Mouse (Mus musculus) activated CD4-positive, CD25-positive, alpha-beta regulatory T cell (primary cell): ENCODE data around the gene Gm9964. TPM values are rescaled to one million over a fixed set of nuclear protein-coding genes. Genes with fewer than 3 reads are reported as not detected.

Source experiments
- polyA plus RNA-seq, 2 experiments: library from polyadenylated mRNA; unstranded; fragments of 100-300 nt; shearing (Covaris generic); gene quantifications; one replicate each; pipeline ENCODE4 v1.2.1; 2017

The Gm9964 gene
- under 1 TPM in 1 of 2 experiments, not detected in 1; 0.25 TPM for polyA plus RNA-seq

GRCm38 (mm10) chr11:79296856-79297491 is at the start of gene Gm9964:
Gene Gm9964, minus strand, starts transcription at chr11:79296906.

GRCm38 (mm10) chr11:79339234-79339807 is 42.6 kb upstream of the Gm9964 start, which contains the start of gene Nf1:
Gene Nf1, plus strand, starts transcription at chr11:79339693.

GRCm38 (mm10) chr11:79254391-79255098 is 42.2 kb downstream of the Gm9964 start, which contains the start of gene Wsb1:
Gene Wsb1, minus strand, starts transcription at chr11:79254671.

Other genes with a start within 250 kb of the Gm9964 start
- 10 to 100 TPM in 1 of 2 experiments, 1 to 10 TPM in 1; 8.8 to 11.6 TPM for gene Ksr1, start 150.5 kb downstream of the Gm9964 start, polyA plus RNA-seq
- 100 to 1,000 TPM; 116 to 128 TPM for gene Wsb1, start 42.2 kb downstream of the Gm9964 start, polyA plus RNA-seq
- 1 to 10 TPM; 1.3 to 2.1 TPM for gene Nf1, start 42.8 kb upstream of the Gm9964 start, polyA plus RNA-seq
- gene Omg, start 207.2 kb upstream of the Gm9964 start, polyA plus RNA-seq, result not detected
- 10 to 100 TPM; 59.4 to 66.3 TPM for gene Evi2b, start 226.9 kb upstream of the Gm9964 start, polyA plus RNA-seq
- gene Evi2, start 233.7 kb upstream of the Gm9964 start, polyA plus RNA-seq, result 1 to 10 TPM; 3.2 to 4.1 TPM
- 10 to 100 TPM; 28.2 to 33.4 TPM for gene Evi2a, start 233.7 kb upstream of the Gm9964 start, polyA plus RNA-seq